Mouse (Mus musculus) forebrain, embryonic 10.5 days (tissue): Measurements from ENCODE around the gene Sec11a. TPM values are rescaled to one million over a fixed set of nuclear protein-coding genes. Genes with fewer than 3 reads are reported as not detected.

Source experiments
- DNase-seq: peaks from one replicate; pipeline ENCODE4 v3.0.0-alpha.2; 2017; ENCODE audit warnings: low spot score; ENCODE audit errors: extremely low spot score
- H3K27ac ChIP-seq: fragments of 300-500 bp; sonication (generic); 2 replicates; pipeline ENCODE4 v1.5.1; 2016; ENCODE audit warnings: mild to moderate bottlenecking
- H3K27me3 ChIP-seq: fragments of 300-500 bp; sonication (generic); 2 replicates; pipeline ENCODE4 v1.6.1; 2016; ENCODE audit warnings: mild to moderate bottlenecking; ENCODE audit not compliant: poor library complexity, severe bottlenecking
- H3K36me3 ChIP-seq: fragments of 300-500 bp; sonication (generic); replicated peaks from 2 replicates; pipeline ENCODE4 v1.6.1; 2016; ENCODE audit warnings: mild to moderate bottlenecking, moderate library complexity
- H3K4me1 ChIP-seq: fragments of 300-500 bp; sonication (generic); 2 replicates; pipeline ENCODE4 v1.6.1; 2016
- H3K4me3 ChIP-seq: fragments of 300-500 bp; sonication (generic); 2 replicates; pipeline ENCODE4 v1.5.1; 2016; ENCODE audit warnings: mild to moderate bottlenecking, moderate library complexity
- H3K9me3 ChIP-seq: fragments of 300-500 bp; sonication (generic); 2 replicates; pipeline ENCODE4 v1.6.1; 2016; ENCODE audit warnings: mild to moderate bottlenecking, moderate library complexity
- WGBS: fragments of 180-500 bp; shearing (Covaris S2); methylation state at CpG from one replicate; pipeline ENCODE4 v1.1.7; 2016; 5-methylcytosine and 5-hydroxymethylcytosine counted together
- polyA plus RNA-seq: library from polyadenylated mRNA; unstranded; fragments of >200 nt; fragmentation: Nextera tagmentation; extraction: Ambion mirVana; gene quantifications from 2 replicates; pipeline ENCODE4 v1.2.1, GENCODE M21; 2016

The Sec11a gene
- polyA plus RNA-seq, 1 experiment from 2014 or later, result 190 TPM

DNA sequence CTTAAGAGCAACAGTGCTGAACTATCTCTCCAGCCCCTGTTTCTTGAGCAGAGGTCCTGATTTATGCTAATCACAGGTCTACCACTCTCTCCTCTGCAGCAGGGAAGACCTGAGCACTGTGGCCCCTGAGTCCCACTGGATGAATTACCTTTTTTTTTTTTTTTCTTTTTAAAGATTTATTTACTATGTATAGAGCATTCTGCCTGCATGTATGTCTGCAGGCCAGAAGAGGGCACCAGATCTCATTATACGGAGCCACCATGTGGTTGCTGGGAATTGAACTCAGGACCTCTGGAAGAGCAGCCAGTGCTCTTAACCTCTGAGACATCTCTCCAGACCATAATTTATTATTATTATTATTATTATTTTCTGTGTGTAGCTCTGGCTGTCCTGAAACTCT, 61.9 kb downstream of the Sec11a start:
- Histone ChIP-seq H3K27ac (no peak overlapping the region), H3K4me1 (peaks cover 23% of the 10 kb centered on the region), H3K4me3 (no peak overlapping the region), H3K27me3 (no peaks in the 10 kb centered on the region), H3K36me3 (peaks cover 28% of the 10 kb centered on the region), H3K9me3 (no peaks in the 10 kb centered on the region)
- WGBS, result 14% methylated on average over 1 of the region's 1 CpGs
- DNase-seq, result no peak

GRCm38 (mm10) chr7:80882830-80883505, 64.6 kb downstream of the Sec11a start:
- H3K4me1 ChIP-seq, result peaks cover 8% of the 10 kb centered on the region
- H3K27me3 ChIP-seq, result no peaks in the 10 kb centered on the region
- peaks cover 9% of the 10 kb centered on the region for H3K36me3 ChIP-seq
- no peaks in the 10 kb centered on the region for H3K9me3 ChIP-seq
- WGBS, result 27% methylated on average over 14 of the region's 14 CpGs
- H3K27ac ChIP-seq, result no peak overlapping the region
- peak overlapping the region; percentile 31 for H3K4me3 ChIP-seq
- DNase-seq, result no peak

GRCm38 (mm10) chr7:80875727-80876126, 71.9 kb downstream of the Sec11a start:
- DNase-seq, result no peak
- 16% methylated on average over 37 of the region's 37 CpGs for WGBS
- Histone ChIP-seq H3K27ac (no peak overlapping the region), H3K4me1 (peaks cover 10% of the 10 kb centered on the region; the same call in 1 of the 2 replicates), H3K4me3 (no peak overlapping the region), H3K36me3 (peaks cover 70% of the 10 kb centered on the region), H3K9me3 (no peaks in the 10 kb centered on the region), H3K27me3 (peaks cover 41% of the 10 kb centered on the region)

- no peak overlapping the region for H3K4me3 ChIP-seq
- peaks cover 41% of the 10 kb centered on the region for H3K27me3 ChIP-seq
- WGBS, result 95% methylated on average over 2 of the region's 2 CpGs
- no peak overlapping the region for H3K27ac ChIP-seq
- peaks cover 91% of the 10 kb centered on the region for H3K36me3 ChIP-seq
- H3K4me1 ChIP-seq, result peaks cover 10% of the 10 kb centered on the region; the same call in 1 of the 2 replicates
- H3K9me3 ChIP-seq, result no peaks in the 10 kb centered on the region
- DNase-seq, result no peak
Measured at GRCm38 (mm10) chr7:80873631-80874030, 73.9 kb downstream of the Sec11a start.

DNA sequence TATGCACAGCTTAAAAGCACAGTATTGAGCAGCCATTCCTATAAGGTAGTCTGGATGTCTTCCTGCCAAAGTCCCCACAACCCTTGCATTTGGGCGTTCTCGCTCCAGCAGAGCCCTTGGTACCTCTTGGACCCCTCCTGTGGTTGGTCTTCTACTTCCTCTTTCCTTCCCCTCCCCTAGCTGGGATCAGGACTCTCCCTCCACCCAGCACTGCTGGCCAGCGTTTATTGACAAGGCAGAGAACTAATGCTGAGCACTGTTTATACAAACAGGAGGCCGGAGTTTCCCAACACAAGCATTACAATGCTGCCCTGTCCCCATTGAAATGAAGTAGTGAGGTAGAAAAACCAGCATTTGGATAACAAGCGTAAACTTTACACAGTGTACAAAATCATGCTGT, 74.5 kb downstream of the Sec11a start:
- 94% methylated on average over 5 of the region's 5 CpGs for WGBS
- no peak overlapping the region for H3K27ac ChIP-seq
- peaks cover 41% of the 10 kb centered on the region for H3K27me3 ChIP-seq
- DNase-seq, result no peak
- peaks cover 10% of the 10 kb centered on the region; the same call in 1 of the 2 replicates for H3K4me1 ChIP-seq
- H3K9me3 ChIP-seq, result no peaks in the 10 kb centered on the region
- no peak overlapping the region for H3K4me3 ChIP-seq
- peaks cover 95% of the 10 kb centered on the region for H3K36me3 ChIP-seq

GRCm38 (mm10) chr7:80868686-80869085, 78.9 kb downstream of the Sec11a start:
- Histone ChIP-seq H3K4me3 (no peak overlapping the region), H3K36me3 (peaks cover 94% of the 10 kb centered on the region), H3K4me1 (peaks cover 2% of the 10 kb centered on the region; the same call in 1 of the 2 replicates), H3K9me3 (no peaks in the 10 kb centered on the region), H3K27me3 (peaks cover 5% of the 10 kb centered on the region), H3K27ac (no peak overlapping the region)
- DNase-seq, result no peak
- 95% methylated on average over 2 of the region's 2 CpGs for WGBS

- Histone ChIP-seq H3K27ac (no peak overlapping the region), H3K4me3 (no peak overlapping the region), H3K4me1 (peaks cover 20% of the 10 kb centered on the region), H3K27me3 (no peaks in the 10 kb centered on the region), H3K36me3 (peaks cover 84% of the 10 kb centered on the region), H3K9me3 (no peaks in the 10 kb centered on the region)
- 93% methylated on average over 7 of the region's 7 CpGs for WGBS
- DNase-seq, result no peak
Measured at GRCm38 (mm10) chr7:80866514-80867147, 80.9 kb downstream of the Sec11a start.

GRCm38 (mm10) chr7:80865521-80865920, 82.1 kb downstream of the Sec11a start:
- no peaks in the 10 kb centered on the region for H3K27me3 ChIP-seq
- peaks cover 74% of the 10 kb centered on the region for H3K36me3 ChIP-seq
- no peaks in the 10 kb centered on the region for H3K9me3 ChIP-seq
- WGBS, result 93% methylated on average over 7 of the region's 7 CpGs
- H3K4me1 ChIP-seq, result peaks cover 27% of the 10 kb centered on the region
- H3K27ac ChIP-seq, result no peak overlapping the region
- DNase-seq, result no peak
- no peak overlapping the region for H3K4me3 ChIP-seq

DNA sequence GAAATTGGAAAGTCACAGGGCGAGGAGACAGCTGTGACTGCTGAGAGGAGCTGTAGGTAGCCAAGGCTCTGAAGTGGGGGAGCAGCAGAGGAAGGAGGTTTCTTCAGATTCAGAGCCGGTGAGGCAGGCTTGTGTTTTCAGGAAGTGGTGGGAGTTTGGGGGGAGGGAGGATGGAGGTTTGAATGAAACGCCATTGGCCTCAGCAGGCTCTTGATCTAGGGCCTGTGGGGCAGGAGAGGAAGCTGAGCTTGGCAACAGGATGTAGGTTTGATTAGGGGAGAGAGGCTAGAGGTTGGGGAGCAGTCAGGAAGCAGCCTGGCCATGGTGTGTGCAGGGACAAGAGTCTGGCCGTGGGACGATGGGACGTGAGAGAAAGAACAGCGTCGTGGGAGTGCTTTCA, 82.7 kb downstream of the Sec11a start:
- H3K27ac ChIP-seq, result no peak overlapping the region

GRCm38 (mm10) chr7:80864151-80864550, 83.4 kb downstream of the Sec11a start:
- no peaks in the 10 kb centered on the region for H3K27me3 ChIP-seq
- H3K4me3 ChIP-seq, result no peak overlapping the region
- no peak for DNase-seq
- H3K27ac ChIP-seq, result no peak overlapping the region
- H3K4me1 ChIP-seq, result peaks cover 34% of the 10 kb centered on the region
- H3K9me3 ChIP-seq, result no peaks in the 10 kb centered on the region
- H3K36me3 ChIP-seq, result peaks cover 60% of the 10 kb centered on the region
- 83% methylated on average over 1 of the region's 1 CpGs for WGBS

More for the DNA sequence above, 82.7 kb downstream of the Sec11a start:
- H3K4me3 ChIP-seq, result no peak overlapping the region
- peaks cover 67% of the 10 kb centered on the region for H3K36me3 ChIP-seq
- no peak for DNase-seq
- H3K4me1 ChIP-seq, result peaks cover 33% of the 10 kb centered on the region
- H3K9me3 ChIP-seq, result no peaks in the 10 kb centered on the region
- no peaks in the 10 kb centered on the region for H3K27me3 ChIP-seq
- 81% methylated on average over 8 of the region's 8 CpGs for WGBS

DNA sequence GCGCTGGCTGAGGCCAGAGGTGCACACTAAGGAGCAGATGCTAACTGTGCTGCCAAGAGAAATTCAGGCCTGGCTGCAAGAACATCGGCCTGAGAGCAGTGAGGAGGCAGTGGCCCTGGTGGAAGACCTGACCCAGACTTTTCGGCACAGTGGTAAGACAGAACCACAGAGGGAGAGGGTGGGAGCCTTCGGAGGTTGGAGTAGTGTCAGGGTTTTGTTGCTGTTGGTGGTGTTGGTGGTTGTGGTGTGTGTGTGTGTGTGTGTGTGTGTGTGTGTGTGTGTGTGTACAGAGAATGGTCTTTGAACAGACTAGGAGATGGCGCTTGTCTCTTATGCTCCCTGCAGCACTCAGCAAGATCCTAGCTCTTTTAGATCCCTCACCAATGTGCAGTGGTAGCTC, 84.1 kb downstream of the Sec11a start:
- peaks cover 34% of the 10 kb centered on the region for H3K4me1 ChIP-seq
- H3K36me3 ChIP-seq, result peaks cover 54% of the 10 kb centered on the region
- WGBS, result 83% methylated on average over 5 of the region's 5 CpGs

GRCm38 (mm10) chr7:80862475-80862874, 85.1 kb downstream of the Sec11a start:
- no peak for DNase-seq
- peaks cover 34% of the 10 kb centered on the region for H3K4me1 ChIP-seq
- H3K36me3 ChIP-seq, result peaks cover 44% of the 10 kb centered on the region
- H3K9me3 ChIP-seq, result no peaks in the 10 kb centered on the region
- H3K4me3 ChIP-seq, result no peak overlapping the region
- H3K27me3 ChIP-seq, result no peaks in the 10 kb centered on the region
- no peak overlapping the region for H3K27ac ChIP-seq
- 87% methylated on average over 2 of the region's 2 CpGs for WGBS

More for the DNA sequence above, 84.1 kb downstream of the Sec11a start:
- no peaks in the 10 kb centered on the region for H3K27me3 ChIP-seq
- DNase-seq, result no peak
- H3K27ac ChIP-seq, result no peak overlapping the region
- no peak overlapping the region for H3K4me3 ChIP-seq
- no peaks in the 10 kb centered on the region for H3K9me3 ChIP-seq

- WGBS, result under 1% methylated on average over 40 of the region's 40 CpGs
- no peaks in the 10 kb centered on the region for H3K27me3 ChIP-seq
- peak; percentile 96 for DNase-seq
- no peaks in the 10 kb centered on the region for H3K9me3 ChIP-seq
- H3K27ac ChIP-seq, result peak within 1 kb of the TSS; percentile 98
- peak within 1 kb of the TSS; percentile 91 for H3K4me3 ChIP-seq
- peaks cover 34% of the 10 kb centered on the region for H3K4me1 ChIP-seq
- H3K36me3 ChIP-seq, result peaks cover 29% of the 10 kb centered on the region
Measured at GRCm38 (mm10) chr7:80860729-80861274, 86.8 kb downstream of the Sec11a start, which contains the start of gene Zscan2. Zscan2 (plus strand) TSS chr7:80860920.
